Mouse (Mus musculus): Measurements from ENCODE around the gene Usp37. TPM values are rescaled to one million over a fixed set of nuclear protein-coding genes. Genes with fewer than 3 reads are reported as not detected.
A peak's percentile ranks its signal among the peaks of the same experiment; 100 is the strongest.

Usp37 gene
- total RNA-seq, 2 experiments from 2014 or later = 27.9 to 30.7 TPM

- intact Hi-C loops (cut with DNase I) = loop anchor here (5.0 kb wide), 1 partner anchor 156 kb away; the partner anchor contains the start of gene Arpc2
- Histone ChIP-seq H3K4me3 (no peak overlapping the region), H3K27ac (no peak overlapping the region)
- TF ChIP-seq CTCF (IDR thresholded peaks at IDR 0.05) = no peak
- DNase-seq (ENCODE audit: extremely low spot score in 1 of 2, low spot score in 2 of 2) = no peak
These were observed 150.4 kb downstream of the Usp37 start for GRCm38 (mm10) chr1:74393697-74394096.

GRCm38 (mm10) chr1:74393010-74393409, 151.1 kb downstream of the Usp37 start:
- H3K27ac ChIP-seq = peak overlapping the region; percentile 55
- TF ChIP-seq CTCF (IDR thresholded peaks at IDR 0.05) = no peak
- peak overlapping the region; percentile 91 for H3K4me3 ChIP-seq
- intact Hi-C loops (cut with DNase I) = loop anchor here (5.0 kb wide), 1 partner anchor 156 kb away; the partner anchor contains the start of gene Arpc2
- DNase-seq (ENCODE audit: extremely low spot score in 1 of 2, low spot score in 2 of 2) = no peak

GRCm38 (mm10) chr1:74392446-74392994, 151.6 kb downstream of the Usp37 start:
- intact Hi-C loops (cut with DNase I) = loop anchor here (5.0 kb wide), 1 partner anchor 155 kb away; the partner anchor contains the start of gene Arpc2
- Histone ChIP-seq H3K27ac (peak overlapping the region; percentile 92), H3K4me3 (peak overlapping the region; percentile 91)
- DNase-seq (ENCODE audit: extremely low spot score in 1 of 2, low spot score in 2 of 2) = no peak
- no peak for TF ChIP-seq CTCF (IDR thresholded peaks at IDR 0.05)

- no peak for TF ChIP-seq CTCF (IDR thresholded peaks at IDR 0.05)
- intact Hi-C loops (cut with DNase I) = loop anchor here (2.0 to 5.0 kb wide), 2 partner anchors 61 to 155 kb away; partner anchors contain the start of gene Arpc2
- Histone ChIP-seq H3K27ac (peak overlapping the region; percentile 92), H3K4me3 (peak overlapping the region; percentile 91)
- DNase-seq (ENCODE audit: extremely low spot score in 1 of 2, low spot score in 2 of 2) = peak in 1 of 2 experiments; percentile 51
These were observed 152.1 kb downstream of the Usp37 start for GRCm38 (mm10) chr1:74391844-74392441.

GRCm38 (mm10) chr1:74390924-74391748, 152.9 kb downstream of the Usp37 start, which contains the start of gene Ctdsp1:
Gene Ctdsp1 (plus strand): TSS chr1:74391509.
- TF ChIP-seq CTCF (IDR thresholded peaks at IDR 0.05) = no peak; the same call in 1 of the 2 replicates
- intact Hi-C loops (cut with DNase I) = loop anchor here (2.0 to 5.0 kb wide), 2 partner anchors 62 to 154 kb away; partner anchors contain the start of gene Arpc2
- DNase-seq (ENCODE audit: extremely low spot score in 1 of 2, low spot score in 2 of 2) = peak; percentile 95

DNA sequence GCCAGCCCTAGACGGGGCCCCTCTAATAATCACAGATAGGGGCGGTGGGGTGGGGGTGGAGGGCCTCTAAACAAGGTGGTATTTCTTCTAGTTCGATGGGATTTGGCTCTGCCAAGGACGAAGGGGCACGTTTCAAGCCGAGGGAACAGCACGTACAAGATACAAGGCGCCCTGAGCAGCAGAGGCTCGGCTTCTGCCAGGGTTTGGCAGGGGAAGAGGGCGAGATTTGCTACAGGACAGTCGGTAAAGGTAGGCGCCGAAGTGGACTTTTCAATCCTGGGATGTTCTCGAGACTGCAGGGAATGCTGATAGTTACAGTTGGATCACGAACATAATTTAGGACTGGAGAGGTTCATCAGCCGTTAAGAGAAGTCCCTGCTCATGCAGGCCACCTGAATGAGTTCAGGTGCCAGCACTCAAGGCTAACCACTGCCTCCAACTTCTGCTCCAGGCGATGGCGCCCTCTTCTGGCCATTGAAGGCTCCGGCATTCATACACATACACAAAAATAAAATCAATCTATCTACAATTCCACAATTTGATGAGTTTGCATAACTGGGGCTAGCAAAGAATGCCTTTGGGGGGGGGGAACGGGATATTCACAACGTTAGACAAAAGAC, 153.7 kb downstream of the Usp37 start:
- Histone ChIP-seq H3K4me3 (no peak overlapping the region), H3K27ac (peak overlapping the region; percentile 28)
- DNase-seq (ENCODE audit: extremely low spot score in 1 of 2, low spot score in 2 of 2) = no peak
- intact Hi-C loops (cut with DNase I) = loop anchor here (2.0 to 5.0 kb wide), 2 partner anchors 62 to 153 kb away; partner anchors contain the start of gene Arpc2
- TF ChIP-seq CTCF (IDR thresholded peaks at IDR 0.05) = peak; percentile 53

More at GRCm38 (mm10) chr1:74390924-74391748, 152.9 kb downstream of the Usp37 start, which contains the start of gene Ctdsp1:
- H3K4me3 ChIP-seq = peak within 1 kb of the TSS; percentile 91
- peak within 1 kb of the TSS; percentile 92 for H3K27ac ChIP-seq

- TF ChIP-seq CTCF (IDR thresholded peaks at IDR 0.05) = no peak
- intact Hi-C loops (cut with DNase I) = loop anchor here (2.0 to 5.0 kb wide), 3 partner anchors 63 to 183 kb away; partner anchors contain the start of gene Arpc2
- Histone ChIP-seq H3K27ac (peak overlapping the region; percentile 28; the same call in 1 of the 2 replicates), H3K4me3 (no peak overlapping the region)
- no peak for DNase-seq (ENCODE audit: extremely low spot score in 1 of 2, low spot score in 2 of 2)
These were observed 154.2 kb downstream of the Usp37 start for GRCm38 (mm10) chr1:74389831-74390286.

DNA sequence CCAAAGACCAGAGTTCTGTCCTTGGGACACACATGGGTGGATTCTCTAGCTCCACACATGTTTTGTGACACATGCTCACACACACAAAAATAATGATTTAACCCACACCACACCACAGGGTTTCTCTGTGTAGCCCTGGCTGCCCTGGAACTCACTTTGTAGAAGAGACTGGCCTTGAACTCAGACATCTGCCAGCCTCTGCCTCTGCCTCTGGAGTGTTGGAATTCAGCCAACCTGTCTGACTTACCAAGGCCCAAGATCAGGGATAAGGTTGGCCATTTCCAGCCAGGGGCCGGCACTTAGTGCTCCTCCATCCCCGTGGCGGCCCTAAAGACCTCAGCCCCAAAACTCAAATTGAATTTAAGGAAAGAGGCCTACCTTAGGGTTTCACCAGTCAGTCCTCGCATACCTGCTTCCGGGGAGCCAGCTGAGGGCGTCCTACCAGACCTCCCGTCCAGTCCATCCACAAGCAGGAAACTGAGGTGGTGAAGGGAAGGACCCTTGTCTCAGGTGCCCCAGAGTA, 155.6 kb downstream of the Usp37 start:
- intact Hi-C loops (cut with DNase I) = loop anchor here (5.0 kb wide), 1 partner anchor 181 kb away; no protein-coding TSS in a partner anchor
- Histone ChIP-seq H3K4me3 (no peak overlapping the region), H3K27ac (no peak overlapping the region)
- no peak for DNase-seq (ENCODE audit: extremely low spot score in 1 of 2, low spot score in 2 of 2)
- TF ChIP-seq CTCF (IDR thresholded peaks at IDR 0.05) = no peak

GRCm38 (mm10) chr1:74387386-74387988, 156.6 kb downstream of the Usp37 start:
- intact Hi-C loops (cut with DNase I) = loop anchor here (2.0 to 5.0 kb wide), 2 partner anchors 75 to 180 kb away; no protein-coding TSS in a partner anchor
- no peak for DNase-seq (ENCODE audit: extremely low spot score in 1 of 2, low spot score in 2 of 2)
- peak overlapping the region; percentile 64 for H3K4me3 ChIP-seq
- peak overlapping the region; percentile 99 for H3K27ac ChIP-seq
- TF ChIP-seq CTCF (IDR thresholded peaks at IDR 0.05) = no peak

DNA sequence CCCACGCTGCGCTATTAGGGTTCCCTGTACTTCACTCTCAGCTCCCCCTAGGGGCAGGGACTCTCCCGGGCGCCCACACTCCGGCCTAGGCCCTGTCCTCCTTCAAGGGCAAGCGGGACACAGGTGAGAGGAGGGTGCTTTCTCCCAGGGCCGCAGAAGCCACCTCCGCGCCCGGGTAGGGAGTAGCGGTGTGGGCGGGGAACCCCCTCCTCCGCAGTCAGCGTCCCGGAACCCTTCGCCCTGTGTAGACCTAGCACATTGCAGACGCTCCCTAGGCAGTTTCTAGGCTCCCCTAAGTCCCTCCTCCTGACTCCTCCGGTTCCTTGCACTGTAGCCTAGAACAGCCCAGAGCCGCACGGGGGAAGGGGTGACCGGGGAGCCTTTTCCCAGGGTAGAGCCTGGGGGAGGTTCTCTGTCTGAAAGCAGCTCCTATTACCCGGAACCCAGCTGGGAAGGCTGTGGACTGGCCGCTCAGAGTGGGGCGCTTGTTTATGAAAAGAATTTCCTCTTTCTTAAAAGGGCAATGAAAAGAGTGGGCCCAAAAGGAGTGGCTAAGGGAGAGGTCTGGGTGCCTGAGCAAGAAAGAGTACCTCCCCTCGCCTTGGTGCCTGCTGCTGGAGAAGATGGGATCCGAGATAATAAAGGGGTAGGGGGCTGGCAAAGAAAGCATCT, 157.2 kb downstream of the Usp37 start:
- DNase-seq (ENCODE audit: extremely low spot score in 1 of 2, low spot score in 2 of 2) = peak; percentile 91 to 94
- Histone ChIP-seq H3K4me3 (peak overlapping the region; percentile 64), H3K27ac (peak overlapping the region; percentile 99)
- TF ChIP-seq CTCF (IDR thresholded peaks at IDR 0.05) = peak; percentile 74
- intact Hi-C loops (cut with DNase I) = loop anchor here (2.0 to 5.0 kb wide), 2 partner anchors 74 to 180 kb away; no protein-coding TSS in a partner anchor
